13 mouse cellular contexts compared by ENCODE assay signal in the genomic region with DNA sequence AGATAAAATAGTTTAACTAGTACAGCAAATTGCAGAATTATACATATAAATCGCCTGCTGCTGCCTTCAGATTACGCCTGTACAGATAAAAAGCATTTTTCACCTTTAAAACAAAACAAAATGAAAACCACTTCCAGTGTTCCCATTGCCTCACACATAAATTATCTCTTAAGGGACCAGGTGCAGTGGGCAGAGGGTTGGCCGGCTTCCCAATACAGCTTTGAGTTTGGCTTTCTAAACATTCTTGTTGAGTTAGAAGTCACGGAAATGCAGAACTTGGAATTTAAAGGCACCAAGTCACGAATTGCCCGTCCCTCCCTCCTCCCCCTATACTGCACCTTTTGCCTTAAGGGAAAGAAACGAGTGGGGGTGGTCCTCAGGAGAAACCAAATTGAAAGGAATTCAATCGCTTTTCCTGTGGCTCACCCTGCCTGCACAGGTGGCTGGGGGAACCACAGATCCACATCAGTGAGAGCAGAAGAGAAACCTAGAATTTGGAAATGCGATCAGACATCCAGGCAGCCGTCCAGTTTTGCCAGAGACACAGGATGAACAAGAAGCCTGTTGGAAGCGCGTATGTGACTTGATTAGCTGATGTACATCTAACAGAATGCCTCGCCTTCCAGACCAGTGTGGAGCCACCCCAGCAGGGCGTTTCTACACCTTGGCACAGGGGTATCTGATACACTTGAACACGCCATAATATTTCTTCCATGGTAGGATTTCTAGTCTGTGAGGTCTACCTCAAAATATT.
DNase-seq lines count a peak whose midpoint lies in the region; ATAC-seq and TF ChIP-seq lines count a peak whose summit lies in the region.
"Had no signal": no experiment of that assay in that cellular context is flagged by ENCODE, and none has a peak within 500 bp of the region (broad histone marks: within the 10 kb centered on the region; RNA-seq: fewer than 3 reads in every experiment).

No protein-coding gene starts in this region.

- no peak for TF ChIP-seq CTCF in left cerebral cortex, adult 2 months (IDR thresholded peaks at IDR 0.05)

- no peaks in the 10 kb centered on the region; the same call in 1 of the 2 replicates for H3K27me3 ChIP-seq in limb, embryonic 15.5 days
- peaks cover 7% of the 10 kb centered on the region; the same call in 1 of the 2 replicates for H3K27me3 ChIP-seq in liver, embryonic 11.5 days (replicated peaks; ENCODE audit: control insufficient read depth, insufficient read depth, low read length)
- H3K27me3 ChIP-seq in forebrain, embryonic 15.5 days: no peaks in the 10 kb centered on the region
- H3K27me3 ChIP-seq: intestine, embryonic 15.5 days had no signal

- peak overlapping the region; percentile 21; the same call in 1 of the 2 replicates for H3K4me2 ChIP-seq in limb, embryonic 15.5 days
- no peak overlapping the region for H3K4me2 ChIP-seq in liver, embryonic 11.5 days
- no peak overlapping the region for H3K4me2 ChIP-seq in forebrain, embryonic 15.5 days (replicated peaks)
- H3K4me2 ChIP-seq: intestine, embryonic 15.5 days; liver, embryonic 12.5 days had no signal

- peak; percentile 43 to 46 for DNase-seq in cerebellum, postnatal 14 days
- DNase-seq in cerebellum, adult 8-10 months: no peak
- peak; percentile 4 to 6 for DNase-seq in left cerebral cortex, postnatal 36 days (ENCODE audit: low spot score in 2 of 2)
- no peak for DNase-seq in left cerebral cortex, adult 2 months (ENCODE audit: extremely low spot score in 1 of 2, low spot score in 2 of 2)
- DNase-seq in ES-E14 (ENCODE audit: low read depth, low spot score): no peak
- no peak for DNase-seq in liver, embryonic 11.5 days (ENCODE audit: low spot score)
- DNase-seq: adrenal gland, adult 8-10 months; cerebellum, adult 11-12 months; gastrocnemius, adult 2 months had no signal

- no peak overlapping the region for H3K4me3 ChIP-seq in left cerebral cortex, adult 2 months
- peak overlapping the region; percentile 30 to 53; a peak in 3 of 4 replicates for H3K4me3 ChIP-seq in ES-E14 (ENCODE audit: insufficient read depth in 1 of 2, low read depth in 1 of 2, low read length in 2 of 2, poor library complexity in 1 of 2, severe bottlenecking in 1 of 2)
- H3K4me3 ChIP-seq in limb, embryonic 15.5 days: no peak overlapping the region
- no peak overlapping the region for H3K4me3 ChIP-seq in liver, embryonic 11.5 days (ENCODE audit: low read depth, low read length)
- H3K4me3 ChIP-seq in forebrain, embryonic 15.5 days: no peak overlapping the region
- H3K4me3 ChIP-seq: gastrocnemius, adult 2 months; intestine, embryonic 15.5 days; liver, embryonic 12.5 days had no signal

- WGBS in limb, embryonic 15.5 days: 29% methylated on average over 15 of the region's 15 CpGs
- 64% methylated on average over 15 of the region's 15 CpGs for WGBS in liver, embryonic 11.5 days
- WGBS in forebrain, embryonic 15.5 days: 59% methylated on average over 15 of the region's 15 CpGs

- no peak for ATAC-seq in limb, embryonic 15.5 days (ENCODE audit: insufficient number of reproducible peaks, low FRiP score, low TSS enrichment, low read depth)
- ATAC-seq in liver, embryonic 11.5 days (replicated peaks; ENCODE audit: low FRiP score): no peak
- ATAC-seq in forebrain, embryonic 15.5 days (replicated peaks): no peak
- ATAC-seq: intestine, embryonic 15.5 days; liver, embryonic 12.5 days had no signal

- H3K27ac ChIP-seq in left cerebral cortex, adult 2 months: no peak overlapping the region
- H3K27ac ChIP-seq in ES-E14 (ENCODE audit: insufficient read depth, low read depth, low read length, poor library complexity, severe bottlenecking): peak overlapping the region; percentile 82; the same call in 1 of the 2 replicates
- no peak overlapping the region for H3K27ac ChIP-seq in limb, embryonic 15.5 days
- H3K27ac ChIP-seq in liver, embryonic 11.5 days (ENCODE audit: low read depth, low read length): no peak overlapping the region
- no peak overlapping the region for H3K27ac ChIP-seq in forebrain, embryonic 15.5 days (replicated peaks)
- H3K27ac ChIP-seq: gastrocnemius, adult 2 months; intestine, embryonic 15.5 days; liver, embryonic 12.5 days had no signal

- intact Hi-C loops in left cerebral cortex, postnatal 36 days (cut with DNase I): no loop called here
- intact Hi-C loops in left cerebral cortex, adult 2 months (cut with DNase I): no loop called here

- in situ Hi-C loops in ES-E14 (cut with MboI; ENCODE audit: low sequenced_read_pairs in 2 of 2, unreplicated experiment in 2 of 2): no loop called here

- peaks cover 11 to 17% of the 10 kb centered on the region in 2 experiments for H3K4me1 ChIP-seq in ES-E14 (ENCODE audit: control insufficient read depth in 2 of 2, insufficient read depth in 2 of 2, low read length in 2 of 2, poor library complexity in 1 of 2)
- peaks cover 5% of the 10 kb centered on the region; the same call in 1 of the 2 replicates for H3K4me1 ChIP-seq in limb, embryonic 15.5 days
- H3K4me1 ChIP-seq in liver, embryonic 11.5 days (replicated peaks; ENCODE audit: control insufficient read depth, insufficient read depth, low read length): no peaks in the 10 kb centered on the region
- peaks cover 11% of the 10 kb centered on the region for H3K4me1 ChIP-seq in forebrain, embryonic 15.5 days
- H3K4me1 ChIP-seq: intestine, embryonic 15.5 days; liver, embryonic 12.5 days had no signal

- peak overlapping the region; percentile 49; the same call in 1 of the 2 replicates for H3K9ac ChIP-seq in ES-E14 (ENCODE audit: insufficient read depth, low read depth, low read length, poor library complexity, severe bottlenecking)
- H3K9ac ChIP-seq in limb, embryonic 15.5 days: no peak overlapping the region
- H3K9ac ChIP-seq in liver, embryonic 11.5 days (ENCODE audit: low read depth, low read length): no peak overlapping the region
- H3K9ac ChIP-seq in forebrain, embryonic 15.5 days (replicated peaks): no peak overlapping the region
- H3K9ac ChIP-seq: intestine, embryonic 15.5 days; liver, embryonic 12.5 days had no signal

- no peaks in the 10 kb centered on the region for H3K36me3 ChIP-seq in ES-E14 (ENCODE audit: control insufficient read depth, insufficient read depth, low read length, poor library complexity, severe bottlenecking)
- no peaks in the 10 kb centered on the region for H3K36me3 ChIP-seq in limb, embryonic 15.5 days
- no peaks in the 10 kb centered on the region for H3K36me3 ChIP-seq in liver, embryonic 11.5 days (ENCODE audit: control insufficient read depth, insufficient read depth, low read length)
- no peaks in the 10 kb centered on the region for H3K36me3 ChIP-seq in forebrain, embryonic 15.5 days
- H3K36me3 ChIP-seq: intestine, embryonic 15.5 days; liver, embryonic 12.5 days had no signal

- no peaks in the 10 kb centered on the region for H3K9me3 ChIP-seq in ES-E14 (ENCODE audit: control insufficient read depth, insufficient read depth, low read depth, low read length)
- H3K9me3 ChIP-seq in limb, embryonic 15.5 days: no peaks in the 10 kb centered on the region
- no peaks in the 10 kb centered on the region for H3K9me3 ChIP-seq in liver, embryonic 11.5 days (ENCODE audit: control insufficient read depth, low read length)
- no peaks in the 10 kb centered on the region for H3K9me3 ChIP-seq in forebrain, embryonic 15.5 days
- H3K9me3 ChIP-seq: intestine, embryonic 15.5 days; liver, embryonic 12.5 days had no signal

TF ChIP-seq in ES-E14, 5 proteins besides CTCF, POLR2A, EP300 and RAD21:
- TF ChIP-seq MAFK (IDR thresholded peaks at IDR 0.05; ENCODE audit: insufficient read depth, low read depth, low read length): no peak
- no peak for TF ChIP-seq ZC3H11A (IDR thresholded peaks at IDR 0.05; ENCODE audit: borderline replicate concordance, low read depth, low read length)
- no peak for TF ChIP-seq CHD2 (IDR thresholded peaks at IDR 0.05; ENCODE audit: low read depth, low read length)
- no peak for TF ChIP-seq ZNF384 (IDR thresholded peaks at IDR 0.05; ENCODE audit: low read depth, low read length)
- TF ChIP-seq HCFC1 (IDR thresholded peaks at IDR 0.05; ENCODE audit: borderline replicate concordance, insufficient read depth, low read length): no peak

Comparison
In these comparisons a context has a peak if more than half of its experiments do, and no peak if none do; other contexts are left out.
1. DNase-seq: peak in cerebellum, postnatal 14 days (2 of 2) and left cerebral cortex, postnatal 36 days (2 of 2); none in cerebellum, adult 8-10 months (single experiment), left cerebral cortex, adult 2 months (0 of 2), ES-E14 (single experiment) and liver, embryonic 11.5 days (single experiment).
2. H3K4me3 ChIP-seq: peak in ES-E14 (2 of 2); none in left cerebral cortex, adult 2 months (single experiment), limb, embryonic 15.5 days (single experiment), liver, embryonic 11.5 days (single experiment) and forebrain, embryonic 15.5 days (single experiment).